Mouse (Mus musculus): ENCODE data around the gene Afg1l. TPM values are rescaled to one million over a fixed set of nuclear protein-coding genes. Genes with fewer than 3 reads are reported as not detected.

Afg1l gene
- total RNA-seq, 2 experiments from 2014 or later, result 8.7 to 12.6 TPM

- no peak for TF ChIP-seq CTCF (IDR thresholded peaks at IDR 0.05)
- no peak overlapping the region for H3K4me3 ChIP-seq
- no peak for DNase-seq
- intact Hi-C loops (cut with DNase I), result no loop called here
- H3K27ac ChIP-seq, result no peak overlapping the region
These were observed 178.9 kb downstream of the Afg1l start for GRCm38 (mm10) chr10:42299426-42299825.

- peak; percentile 56 for TF ChIP-seq CTCF (IDR thresholded peaks at IDR 0.05)
- Histone ChIP-seq H3K4me3 (no peak overlapping the region), H3K27ac (no peak overlapping the region)
- no peak for DNase-seq
- intact Hi-C loops (cut with DNase I), result no loop called here
These were observed 180.4 kb downstream of the Afg1l start for GRCm38 (mm10) chr10:42297954-42298353.

- intact Hi-C loops (cut with DNase I), result no loop called here
- H3K27ac ChIP-seq, result no peak overlapping the region
- DNase-seq, result no peak
- peak; percentile 39 for TF ChIP-seq CTCF (IDR thresholded peaks at IDR 0.05)
- no peak overlapping the region for H3K4me3 ChIP-seq
These were observed 181.3 kb downstream of the Afg1l start for GRCm38 (mm10) chr10:42297109-42297508.

- H3K27ac ChIP-seq, result no peak overlapping the region
- TF ChIP-seq CTCF (IDR thresholded peaks at IDR 0.05), result no peak
- intact Hi-C loops (cut with DNase I), result no loop called here
These were observed 181.8 kb downstream of the Afg1l start for GRCm38 (mm10) chr10:42296559-42296958.

GRCm38 (mm10) chr10:42295028-42295427, 183.3 kb downstream of the Afg1l start:
- intact Hi-C loops (cut with DNase I), result loop anchor here (2.0 kb wide), 1 partner anchor 464 kb away; no protein-coding TSS in a partner anchor
- H3K4me3 ChIP-seq, result no peak overlapping the region
- H3K27ac ChIP-seq, result no peak overlapping the region
- TF ChIP-seq CTCF (IDR thresholded peaks at IDR 0.05), result peak; percentile 73
- peak; percentile 28 for DNase-seq

More at GRCm38 (mm10) chr10:42296559-42296958, 181.8 kb downstream of the Afg1l start:
- DNase-seq, result no peak
- no peak overlapping the region for H3K4me3 ChIP-seq

GRCm38 (mm10) chr10:42294392-42294791, 184.0 kb downstream of the Afg1l start:
- TF ChIP-seq CTCF (IDR thresholded peaks at IDR 0.05), result no peak
- intact Hi-C loops (cut with DNase I), result loop anchor here (1.0 to 2.0 kb wide), 2 partner anchors 314 to 464 kb away; no protein-coding TSS in a partner anchor
- no peak overlapping the region for H3K4me3 ChIP-seq
- no peak overlapping the region for H3K27ac ChIP-seq
- DNase-seq, result no peak

GRCm38 (mm10) chr10:42293877-42294276, 184.5 kb downstream of the Afg1l start:
- Histone ChIP-seq H3K27ac (no peak overlapping the region; the same call in 1 of the 2 replicates), H3K4me3 (no peak overlapping the region)
- intact Hi-C loops (cut with DNase I), result loop anchor here (1.0 to 2.0 kb wide), 2 partner anchors 314 to 463 kb away; no protein-coding TSS in a partner anchor
- no peak for DNase-seq
- no peak for TF ChIP-seq CTCF (IDR thresholded peaks at IDR 0.05)

GRCm38 (mm10) chr10:42291360-42291759, 187.0 kb downstream of the Afg1l start:
- intact Hi-C loops (cut with DNase I), result loop anchor here (2.0 kb wide), 1 partner anchor 261 kb away; no protein-coding TSS in a partner anchor
- peak; percentile 59 for DNase-seq
- TF ChIP-seq CTCF (IDR thresholded peaks at IDR 0.05), result peak; percentile 71

GRCm38 (mm10) chr10:42287666-42288065, 190.7 kb downstream of the Afg1l start:
- TF ChIP-seq CTCF (IDR thresholded peaks at IDR 0.05), result no peak
- DNase-seq, result no peak
- no peak overlapping the region for H3K4me3 ChIP-seq
- intact Hi-C loops (cut with DNase I), result no loop called here
- H3K27ac ChIP-seq, result no peak overlapping the region

More at GRCm38 (mm10) chr10:42291360-42291759, 187.0 kb downstream of the Afg1l start:
- Histone ChIP-seq H3K27ac (no peak overlapping the region), H3K4me3 (no peak overlapping the region)

GRCm38 (mm10) chr10:42278307-42278850, 200.0 kb downstream of the Afg1l start:
- Histone ChIP-seq H3K4me3 (peak overlapping the region; percentile 84), H3K27ac (peak overlapping the region; percentile 100)
- DNase-seq, result no peak
- no peak for TF ChIP-seq CTCF (IDR thresholded peaks at IDR 0.05)
- intact Hi-C loops (cut with DNase I), result loop anchor here (5.0 kb wide), 3 partner anchors 246 to 446 kb away; no protein-coding TSS in a partner anchor

- intact Hi-C loops (cut with DNase I), result loop anchor here (1.0 to 5.0 kb wide), 5 partner anchors 27 to 445 kb away; no protein-coding TSS in a partner anchor
- Histone ChIP-seq H3K27ac (peak overlapping the region; percentile 100), H3K4me3 (peak overlapping the region; percentile 84)
- peak; percentile 98 for DNase-seq
- no peak for TF ChIP-seq CTCF (IDR thresholded peaks at IDR 0.05)
These were observed 200.7 kb downstream of the Afg1l start for GRCm38 (mm10) chr10:42277476-42278306.

- Histone ChIP-seq H3K27ac (peak within 1 kb of the TSS; percentile 100), H3K4me3 (peak within 1 kb of the TSS; percentile 84)
- peak; percentile 95 for DNase-seq
- intact Hi-C loops (cut with DNase I), result loop anchor here (1.0 to 5.0 kb wide), 5 partner anchors 26 to 444 kb away; no protein-coding TSS in a partner anchor
- TF ChIP-seq CTCF (IDR thresholded peaks at IDR 0.05), result no peak
These were observed 201.6 kb downstream of the Afg1l start, which contains the start of gene Foxo3 for GRCm38 (mm10) chr10:42276507-42277345. Gene Foxo3, minus strand, starts transcription at chr10:42276755.

Data from gastrocnemius, adult 2 months (tissue).